Mouse (Mus musculus): Measurements from ENCODE around the gene Snrnp25.

The Snrnp25 gene

GRCm38 (mm10) chr11:32205058-32205873 is at the start of gene Snrnp25:
Gene Snrnp25, plus strand, starts transcription at chr11:32205415.
- DNase-seq, result peak; percentile 94 to 96

DNA sequence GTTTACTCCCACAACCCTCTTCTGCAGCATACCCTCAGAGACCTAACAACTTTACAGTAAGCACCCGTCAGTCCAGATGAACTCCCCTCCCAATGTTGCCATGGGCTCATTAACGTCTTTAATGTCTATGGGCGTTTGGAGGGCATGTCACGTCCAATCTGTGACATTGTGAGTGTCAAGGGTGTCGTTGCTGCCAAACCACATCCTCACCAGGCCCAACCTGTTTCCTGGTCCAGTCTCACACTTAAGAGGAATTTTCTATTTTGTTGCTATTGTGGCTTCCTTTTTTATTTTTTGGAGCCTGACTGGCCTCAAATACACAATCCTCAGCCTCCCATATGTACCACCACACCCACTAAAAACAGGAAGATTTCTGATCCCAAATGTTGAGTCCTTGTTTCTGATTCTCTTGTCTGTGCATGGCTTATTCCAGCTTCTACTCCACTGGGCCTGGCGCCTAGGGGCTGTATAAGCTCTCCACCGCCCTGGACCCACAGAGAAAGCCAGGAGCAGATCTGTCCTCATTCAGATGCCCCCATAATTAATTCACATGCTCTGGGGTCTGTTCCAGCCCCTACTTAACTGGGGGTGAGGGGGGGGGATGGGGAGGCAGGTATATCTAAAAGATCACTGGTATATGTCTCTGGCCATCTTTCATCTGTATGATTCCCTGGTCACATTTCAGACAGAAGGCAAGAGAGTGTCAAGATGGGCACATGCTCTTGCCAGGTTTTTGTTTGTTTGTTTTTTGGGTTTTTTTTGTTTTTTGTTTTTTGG is 48.2 kb upstream of the Snrnp25 start:
- no peak for DNase-seq

DNA sequence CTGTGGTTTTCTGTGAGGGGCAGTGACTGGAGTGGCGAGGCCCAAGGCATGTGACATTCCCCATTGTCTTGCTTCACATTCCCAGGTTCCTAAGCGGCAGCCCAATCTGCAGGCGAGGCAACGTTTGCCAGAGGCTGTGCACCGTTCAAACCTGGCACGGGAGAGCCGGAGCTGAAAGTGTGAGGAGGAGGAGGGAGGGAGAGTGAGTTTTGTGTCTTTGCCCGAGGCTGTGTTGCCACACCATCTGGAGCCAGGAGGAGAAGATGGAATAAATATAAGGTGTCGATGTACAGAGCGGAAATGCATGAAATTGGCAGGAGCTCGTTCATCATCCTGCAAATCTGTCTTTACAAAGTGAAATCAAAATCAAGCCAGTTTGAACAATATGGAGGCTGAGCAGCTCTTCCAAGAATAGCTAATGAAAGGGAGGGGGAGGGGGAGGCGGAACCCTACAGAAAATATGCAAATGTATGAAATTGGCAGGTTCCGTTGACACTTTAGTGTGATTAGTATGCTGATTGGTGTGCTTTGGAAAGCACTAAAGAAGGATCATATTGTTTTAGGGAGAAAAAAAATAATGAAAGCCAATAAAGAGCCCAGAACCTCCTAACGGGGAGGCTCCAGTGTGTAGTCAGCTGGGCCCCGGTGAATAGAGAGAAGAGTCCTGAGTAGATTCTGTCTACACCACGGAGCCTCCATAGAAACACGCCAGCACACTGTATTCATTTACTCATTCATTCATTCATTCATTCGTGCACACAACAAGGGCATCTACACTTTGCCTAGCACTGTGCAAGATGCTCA is 47.2 kb upstream of the Snrnp25 start:
- no peak for DNase-seq

GRCm38 (mm10) chr11:32159176-32159575 is 46.0 kb upstream of the Snrnp25 start:
- no peak for DNase-seq

DNA sequence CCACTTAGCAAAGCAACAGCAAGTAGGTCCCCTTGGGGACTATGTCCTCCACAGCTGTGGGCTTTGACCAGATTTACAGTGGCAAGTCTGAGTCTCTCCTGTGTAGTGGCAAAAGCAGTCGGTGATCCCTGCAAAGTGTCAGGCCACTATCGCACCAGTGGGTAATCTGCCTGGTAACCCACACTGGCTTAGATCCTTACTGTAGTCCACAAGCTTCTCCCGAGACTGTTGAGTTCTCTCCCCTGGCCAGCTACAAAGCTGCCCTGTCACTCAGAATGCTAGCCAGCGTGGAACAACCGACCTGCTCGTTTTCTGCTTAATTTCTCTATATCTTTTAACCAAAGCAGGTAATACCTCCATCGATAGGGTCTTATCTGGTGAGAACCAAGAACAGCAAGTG is 44.9 kb upstream of the Snrnp25 start:
- no peak for DNase-seq

- DNase-seq, result peak in 1 of 2 experiments; percentile 40
Measured at GRCm38 (mm10) chr11:32161500-32161899, 43.7 kb upstream of the Snrnp25 start.

DNA sequence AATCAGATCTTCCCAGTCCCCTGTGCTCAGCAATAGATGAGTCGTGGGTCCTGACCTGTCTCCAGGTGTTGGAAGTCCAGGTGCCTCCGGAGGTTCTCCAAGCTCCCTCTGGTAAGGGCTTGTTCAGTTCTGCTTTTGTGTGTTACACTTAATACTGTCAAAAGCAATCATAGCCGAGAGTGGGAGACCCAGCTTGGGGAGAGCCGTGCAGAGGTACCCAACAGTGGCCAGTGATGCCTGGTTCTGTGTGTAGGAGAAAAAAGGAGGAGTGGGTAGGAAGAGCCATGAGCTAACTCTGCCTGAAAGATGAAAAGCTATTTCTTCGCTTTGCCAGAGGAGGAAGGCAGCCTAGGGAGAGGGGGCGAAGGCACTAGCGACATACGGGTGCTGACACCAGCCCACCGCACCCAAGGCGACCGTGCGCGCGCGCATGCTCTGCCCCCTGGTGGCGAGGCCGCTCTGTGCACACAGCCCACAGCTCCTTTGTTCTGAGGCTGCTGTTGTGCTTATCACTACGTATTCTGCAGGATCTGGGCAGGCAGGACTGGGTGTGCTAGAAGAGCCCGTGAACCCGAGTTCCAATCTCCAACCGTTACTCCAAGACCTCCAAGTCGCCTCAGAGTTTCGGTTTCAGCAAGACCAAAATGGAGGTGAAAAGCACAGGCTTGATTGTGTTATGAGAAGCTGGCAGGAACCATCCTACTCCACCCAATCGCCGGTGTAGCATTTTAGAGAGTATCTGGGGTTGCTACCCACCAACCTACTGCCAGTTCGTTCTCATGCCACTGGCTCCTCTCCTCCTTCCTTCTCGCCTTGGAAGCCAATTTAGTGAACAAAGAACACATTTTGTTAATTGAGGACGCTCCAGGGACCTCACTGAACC is 43.1 kb upstream of the Snrnp25 start:
- peak; percentile 90 to 93 for DNase-seq

- DNase-seq, result no peak
Measured at GRCm38 (mm10) chr11:32166683-32167082, 38.5 kb upstream of the Snrnp25 start.

GRCm38 (mm10) chr11:32178506-32178905 is 26.7 kb upstream of the Snrnp25 start:
- DNase-seq, result no peak

- DNase-seq, result no peak
Measured at GRCm38 (mm10) chr11:32181246-32181645, 24.0 kb upstream of the Snrnp25 start.

DNA sequence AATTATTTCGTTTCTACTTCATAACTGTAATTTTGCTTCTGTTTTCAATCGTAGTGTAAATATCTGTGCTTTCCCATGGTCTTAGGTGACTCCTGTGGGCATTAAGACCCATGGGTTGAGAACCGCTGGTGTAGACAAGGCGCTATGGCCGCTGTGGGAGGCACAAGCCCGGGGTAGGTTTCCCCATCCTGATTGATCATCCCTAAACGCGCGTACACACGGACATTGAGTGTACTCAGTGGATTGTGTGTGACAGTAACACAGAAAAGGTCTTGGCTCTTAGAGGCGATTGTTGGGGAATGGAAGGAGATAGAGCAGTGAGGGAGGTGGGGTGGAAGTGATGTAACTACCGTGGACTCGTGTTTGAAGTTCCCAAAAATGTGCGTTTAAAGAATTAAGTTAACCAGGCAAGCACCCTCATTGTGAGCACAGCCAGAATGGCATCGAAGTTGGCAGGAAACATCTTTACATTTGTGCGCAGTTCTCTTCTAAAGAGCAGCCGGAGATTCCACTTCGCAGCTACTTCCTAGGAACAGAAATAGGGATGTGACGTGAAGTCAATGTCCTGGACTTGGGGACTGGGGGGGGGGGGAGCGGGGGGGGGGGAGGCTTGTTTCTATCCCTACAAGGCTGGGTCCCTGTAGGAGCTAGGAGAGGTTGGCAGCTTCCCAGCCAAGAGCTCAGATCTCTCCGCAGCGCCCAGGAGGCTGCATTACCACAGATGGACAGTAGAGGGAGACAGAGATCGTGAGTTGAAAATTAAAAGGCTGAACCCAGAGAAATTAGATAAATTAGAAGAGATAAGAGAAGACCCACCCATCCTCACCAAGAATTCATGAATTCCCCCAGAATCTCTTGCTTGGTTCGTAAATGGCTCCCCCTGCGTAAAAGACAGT is 23.0 kb upstream of the Snrnp25 start:
- peak; percentile 54 to 72 for DNase-seq

DNA sequence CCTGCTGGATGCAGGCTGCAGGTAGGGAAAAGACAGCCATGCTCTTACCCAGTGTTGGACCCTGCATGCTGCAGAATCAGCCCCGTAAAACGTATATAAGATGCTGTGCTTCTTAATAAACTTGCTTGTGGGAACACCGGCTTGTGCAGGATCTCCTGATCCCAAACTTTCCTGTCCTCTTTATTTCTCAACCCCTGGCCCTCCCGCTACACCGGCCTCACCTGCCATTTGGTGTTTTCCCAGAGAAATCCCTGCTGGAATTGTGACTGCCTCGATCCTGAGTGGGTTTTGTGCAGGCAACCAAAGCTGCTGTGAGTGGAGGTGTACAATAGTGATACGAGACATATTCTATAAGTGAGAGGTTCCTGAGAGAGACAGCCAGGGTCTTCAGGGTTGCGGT is 20.7 kb upstream of the Snrnp25 start:
- DNase-seq, result no peak

DNA sequence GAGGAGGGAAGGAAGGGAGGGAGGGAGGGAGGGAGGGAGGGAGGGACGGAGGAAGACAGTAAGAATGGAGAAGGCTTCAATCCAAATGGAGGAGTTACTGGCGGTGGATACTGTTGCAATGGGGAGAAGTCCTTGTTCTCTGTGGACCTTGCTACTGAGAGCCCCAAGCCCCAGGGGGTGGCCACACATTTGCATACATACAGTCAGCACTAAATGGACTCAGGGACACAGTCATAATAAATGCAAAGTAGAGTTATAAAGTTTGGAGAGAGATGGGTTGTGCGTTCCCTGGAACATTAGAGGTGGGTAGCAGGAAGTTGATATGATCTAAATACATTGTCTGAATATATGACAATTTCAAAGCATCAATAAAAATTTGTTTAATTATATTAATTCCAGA is 19.2 kb upstream of the Snrnp25 start:
- DNase-seq, result no peak

- no peak for DNase-seq
Measured at GRCm38 (mm10) chr11:32187256-32187655, 18.0 kb upstream of the Snrnp25 start.

DNA sequence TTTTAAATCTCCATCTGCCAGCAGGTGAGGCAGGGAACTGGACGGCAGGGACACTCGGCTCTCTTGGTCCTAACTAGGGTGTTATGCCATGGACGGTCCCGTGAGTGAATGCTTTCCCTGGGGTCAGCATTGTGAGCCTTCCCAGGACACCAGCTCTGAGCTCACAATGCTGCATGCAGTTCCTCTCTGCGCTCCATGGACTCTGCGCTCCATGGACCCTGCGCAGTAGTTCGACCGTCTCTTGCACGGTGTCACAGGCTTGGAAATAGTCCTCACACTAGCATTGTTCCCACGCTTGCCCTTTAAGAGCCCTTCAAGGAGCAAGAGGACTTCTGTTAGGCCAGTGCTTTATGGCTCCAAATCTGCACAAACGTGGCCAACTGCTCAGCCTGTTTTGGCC is 16.3 kb upstream of the Snrnp25 start:
- DNase-seq, result no peak

DNA sequence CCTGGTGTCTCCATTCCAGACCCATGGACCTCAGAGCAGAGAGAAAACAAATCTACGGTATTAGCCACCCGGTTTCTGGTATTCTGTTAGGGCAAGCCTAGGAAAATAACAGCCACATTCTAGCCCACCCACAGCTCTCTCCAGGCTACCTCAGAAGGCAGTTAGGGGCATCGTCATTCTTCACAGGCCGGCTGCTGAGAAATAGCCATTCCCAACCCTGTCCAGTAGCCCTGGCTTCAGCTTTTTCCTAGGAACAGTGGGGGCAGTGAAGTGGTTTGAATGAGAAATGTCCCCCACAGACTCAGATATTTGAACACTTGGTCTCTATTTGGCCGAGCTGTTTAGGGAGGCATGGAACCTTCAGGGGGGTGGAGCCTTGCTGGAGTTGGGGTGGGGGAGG is 15.8 kb upstream of the Snrnp25 start:
- no peak for DNase-seq

DNA sequence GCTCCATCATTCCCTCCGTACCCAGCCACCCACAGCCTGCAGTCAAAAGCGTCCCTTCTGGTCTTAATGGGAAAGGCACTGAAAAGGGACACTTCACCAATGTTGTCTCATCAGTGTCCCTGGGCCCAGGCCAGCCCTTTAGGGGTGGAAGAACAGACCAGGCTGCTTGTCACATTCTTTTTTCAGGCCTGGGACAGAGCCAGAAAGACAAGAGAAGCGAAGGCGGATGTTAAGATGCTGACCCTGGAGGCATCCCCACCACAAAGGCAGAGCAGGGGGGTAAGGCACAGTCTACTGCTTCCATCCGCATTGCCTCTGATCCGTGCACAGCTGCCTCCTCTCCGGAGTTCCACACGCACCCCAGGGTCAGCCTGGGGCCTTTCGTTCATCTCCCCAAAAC is 15.1 kb upstream of the Snrnp25 start:
- no peak for DNase-seq

DNA sequence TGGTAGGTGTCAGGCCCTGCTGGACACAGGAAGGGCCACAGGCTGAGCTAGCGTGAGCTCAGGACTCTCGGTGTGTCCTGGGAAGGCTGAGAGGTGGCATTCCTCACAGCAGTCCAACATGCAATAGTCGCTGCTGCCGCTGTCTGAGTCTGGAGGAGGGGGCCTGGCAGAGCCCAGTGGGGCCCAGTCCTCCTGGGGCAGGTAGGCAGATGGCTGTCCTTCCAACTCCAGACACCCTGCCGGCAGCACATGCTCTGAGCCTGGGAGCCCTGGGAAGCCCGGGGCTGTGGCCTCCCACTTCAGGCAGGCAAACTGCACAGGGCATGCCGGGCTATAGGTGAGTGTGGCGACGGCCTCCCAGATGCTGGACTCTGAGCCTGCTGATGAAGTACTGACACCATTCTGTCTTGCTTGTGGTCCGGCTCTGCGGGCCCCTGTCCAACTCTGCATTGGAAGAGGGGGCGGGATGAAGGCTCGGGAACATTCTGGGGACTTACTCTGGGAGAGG is 14.6 kb upstream of the Snrnp25 start:
- no peak for DNase-seq

DNA sequence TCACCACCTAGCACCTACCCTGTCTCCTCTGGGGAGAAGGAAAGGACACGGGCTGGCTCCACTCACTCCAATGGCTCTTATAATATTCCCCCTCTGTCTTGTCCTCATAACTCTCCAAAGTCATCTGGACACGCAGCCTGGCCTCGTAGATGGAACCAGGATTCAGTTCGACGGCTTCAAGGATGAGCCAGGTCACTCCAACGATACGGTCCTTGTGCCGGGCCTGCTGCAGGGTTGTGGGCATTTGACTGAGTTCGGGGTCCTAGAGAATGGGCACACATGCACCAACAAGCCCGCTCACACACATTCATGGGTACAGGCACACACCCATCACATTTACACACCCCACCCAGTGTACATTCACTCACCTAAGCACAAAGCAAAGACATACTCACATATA is 12.1 kb upstream of the Snrnp25 start:
- no peak for DNase-seq

DNA sequence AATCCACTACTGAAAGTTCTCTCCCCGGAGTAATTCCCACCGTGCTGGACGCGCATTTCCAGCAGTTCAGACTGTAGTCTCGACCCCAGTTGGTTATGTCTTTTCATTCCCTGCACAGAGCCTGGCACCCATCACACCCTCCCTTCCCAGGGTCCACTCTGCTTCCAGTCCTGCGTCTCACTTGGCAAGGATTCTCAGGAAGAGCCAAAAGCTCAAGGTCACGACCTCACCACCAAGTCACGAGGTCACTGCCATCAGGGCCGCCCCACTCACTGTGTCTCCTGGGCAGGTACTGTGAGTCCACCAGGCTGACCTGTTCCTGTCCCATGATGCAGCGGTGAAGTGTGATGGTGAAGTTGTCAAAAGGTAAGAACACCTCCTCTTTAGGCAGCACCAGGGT is 11.1 kb upstream of the Snrnp25 start:
- DNase-seq, result no peak

GRCm38 (mm10) chr11:32194626-32195025 is 10.6 kb upstream of the Snrnp25 start:
- no peak for DNase-seq

Data from thymus, postnatal 36 days (tissue).